Mouse (Mus musculus) testis, adult 2 months (tissue): ENCODE data around the gene Aldh3b3. TPM values are rescaled to one million over a fixed set of nuclear protein-coding genes. Genes with fewer than 3 reads are reported as not detected.

ENCODE experiments used
- H3K27ac ChIP-seq: fragments of 200-500 bp; 2 replicates; pipeline ENCODE4 v1.5.1; 2012; ENCODE audit warnings: low read depth, low read length; ENCODE audit not compliant: control insufficient read depth, insufficient read depth
- H3K27me3 ChIP-seq: fragments of 200-500 bp; 2 replicates; pipeline ENCODE4 v1.6.1; 2012; ENCODE audit warnings: mild to moderate bottlenecking, low read length, moderate library complexity; ENCODE audit not compliant: control insufficient read depth, insufficient read depth
- H3K36me3 ChIP-seq: fragments of 200-500 bp; 2 replicates; pipeline ENCODE4 v1.6.1; 2012; ENCODE audit warnings: mild to moderate bottlenecking, low read length; ENCODE audit not compliant: control insufficient read depth, insufficient read depth
- H3K4me1 ChIP-seq: fragments of 200-500 bp; 2 replicates; pipeline ENCODE4 v1.6.1; 2012; ENCODE audit warnings: low read length; ENCODE audit not compliant: control insufficient read depth, insufficient read depth
- H3K4me3 ChIP-seq: fragments of 200-500 bp; 2 replicates; pipeline ENCODE4 v1.5.1; 2012; ENCODE audit warnings: low read depth, mild to moderate bottlenecking, low read length, moderate library complexity, mixed read lengths; ENCODE audit not compliant: control insufficient read depth
- CTCF ChIP-seq: fragments of 200-500 bp; IDR thresholded peaks from 2 replicates; pipeline ENCODE4 v1.5.1; 2012; ENCODE audit warnings: low read depth, mild to moderate bottlenecking, inconsistent platforms, low read length, moderate library complexity; ENCODE audit not compliant: control insufficient read depth, insufficient read depth, insufficient replicate concordance
- POLR2A ChIP-seq: fragments of 200-500 bp; IDR thresholded peaks from 2 replicates; pipeline ENCODE4 v1.6.1; 2012; ENCODE audit warnings: low read depth, mild to moderate bottlenecking, inconsistent platforms, low read length, moderate library complexity; ENCODE audit not compliant: control insufficient read depth
- polyA plus RNA-seq: library from polyadenylated mRNA; depleted of rRNA; stranded (reverse); fragments of >200 nt; gene quantifications from 2 replicates; pipeline ENCODE4 v1.2.3, GENCODE M21; 2012; rRNA removed

Aldh3b3 gene
- polyA plus RNA-seq, 1 experiment, result 3.2 TPM

- Histone ChIP-seq H3K27ac (no peak overlapping the region), H3K4me3 (no peak overlapping the region), H3K27me3 (no peaks in the 10 kb centered on the region), H3K4me1 (peaks cover 7% of the 10 kb centered on the region), H3K36me3 (no peaks in the 10 kb centered on the region)
- no peak for TF ChIP-seq CTCF
- no peak for TF ChIP-seq POLR2A
These were observed 57.2 kb downstream of the Aldh3b3 start for GRCm38 (mm10) chr19:4015635-4016034.

- Histone ChIP-seq H3K27me3 (no peaks in the 10 kb centered on the region), H3K36me3 (no peaks in the 10 kb centered on the region), H3K4me3 (no peak overlapping the region), H3K27ac (peak overlapping the region; percentile 57), H3K4me1 (peaks cover 1% of the 10 kb centered on the region)
- TF ChIP-seq POLR2A, result no peak
- TF ChIP-seq CTCF, result no peak
These were observed 59.6 kb downstream of the Aldh3b3 start for GRCm38 (mm10) chr19:4017921-4018587.

- TF ChIP-seq CTCF (peak; percentile 55), POLR2A (no peak)
- Histone ChIP-seq H3K27me3 (no peaks in the 10 kb centered on the region), H3K36me3 (no peaks in the 10 kb centered on the region), H3K4me1 (no peaks in the 10 kb centered on the region), H3K27ac (peak overlapping the region; percentile 15; the same call in 1 of the 2 replicates), H3K4me3 (no peak overlapping the region)
These were observed 60.5 kb downstream of the Aldh3b3 start for GRCm38 (mm10) chr19:4018743-4019583.

Other genes with a start within 250 kb of the Aldh3b3 start
- 5.1 and 7.4 TPM in 2 replicates for gene Kmt5b, start 191.2 kb upstream of the Aldh3b3 start, polyA plus RNA-seq
- gene Chka, start 106.9 kb upstream of the Aldh3b3 start, polyA plus RNA-seq, result 85.7 and 90.2 TPM in 2 replicates
- gene Tcirg1, start 51.5 kb upstream of the Aldh3b3 start, polyA plus RNA-seq, result 11.2 and 11.4 TPM in 2 replicates
- 69.9 and 91.3 TPM in 2 replicates for gene Ndufs8, start 45.9 kb upstream of the Aldh3b3 start, polyA plus RNA-seq
- 48.2 and 52.4 TPM in 2 replicates for gene Aldh3b1, start 28.8 kb upstream of the Aldh3b3 start, polyA plus RNA-seq
- gene Unc93b1, start 23.5 kb upstream of the Aldh3b3 start, polyA plus RNA-seq, result 6.6 and 8.0 TPM in 2 replicates
- gene Aldh3b2, start 13.7 kb downstream of the Aldh3b3 start, polyA plus RNA-seq, result 48.5 and 48.6 TPM in 2 replicates
- 14.7 and 14.9 TPM in 2 replicates for gene Acy3, start 27.9 kb downstream of the Aldh3b3 start, polyA plus RNA-seq
- gene Tbx10, start 34.1 kb downstream of the Aldh3b3 start, polyA plus RNA-seq, result 0.41 and 0.56 TPM in 2 replicates
- 0.99 and 2.4 TPM in 2 replicates for gene Nudt8, start 41.9 kb downstream of the Aldh3b3 start, polyA plus RNA-seq
- 0.48 TPM in 2 replicates for gene Gm49405, start 42.0 kb downstream of the Aldh3b3 start, polyA plus RNA-seq
- gene Doc2g, start 44.7 kb downstream of the Aldh3b3 start, polyA plus RNA-seq, result 1.3 and 2.0 TPM in 2 replicates
- gene Ndufv1, start 54.2 kb downstream of the Aldh3b3 start, polyA plus RNA-seq, result 145 and 173 TPM in 2 replicates
- 88.6 and 94.9 TPM in 2 replicates for gene Gstp1, start 79.3 kb downstream of the Aldh3b3 start, polyA plus RNA-seq
- gene Gstp2, start 87.4 kb downstream of the Aldh3b3 start, polyA plus RNA-seq, result 1.5 TPM in 2 replicates
- not detected in 2 replicates for gene Gstp3, start 100.9 kb downstream of the Aldh3b3 start, polyA plus RNA-seq
- gene Cabp2, start 122.9 kb downstream of the Aldh3b3 start, polyA plus RNA-seq, result not detected in 2 replicates
- gene Cdk2ap2, start 138.5 kb downstream of the Aldh3b3 start, polyA plus RNA-seq, result 31.5 and 31.7 TPM in 2 replicates
- gene Pitpnm1, start 141.4 kb downstream of the Aldh3b3 start, polyA plus RNA-seq, result 31.9 and 42.8 TPM in 2 replicates
- gene Aip, start 167.2 kb downstream of the Aldh3b3 start, polyA plus RNA-seq, result 21.0 and 23.5 TPM in 2 replicates
- 0.02 TPM in 1 of 2 replicates, not detected in the other for gene Gpr152, start 181.1 kb downstream of the Aldh3b3 start, polyA plus RNA-seq
- gene Cabp4, start 185.4 kb downstream of the Aldh3b3 start, polyA plus RNA-seq, result 0.16 and 0.29 TPM in 2 replicates
- gene Coro1b, start 190.0 kb downstream of the Aldh3b3 start, polyA plus RNA-seq, result 87.3 and 97.2 TPM in 2 replicates
- gene Ptprcap, start 195.0 kb downstream of the Aldh3b3 start, polyA plus RNA-seq, result 0.65 and 1.0 TPM in 2 replicates
- 10.9 and 11.1 TPM in 2 replicates for gene Rps6kb2, start 204.7 kb downstream of the Aldh3b3 start, polyA plus RNA-seq
- gene Carns1, start 216.8 kb downstream of the Aldh3b3 start, polyA plus RNA-seq, result 2.5 and 2.7 TPM in 2 replicates
- 0.98 and 1.3 TPM in 2 replicates for gene Tbc1d10c, start 232.6 kb downstream of the Aldh3b3 start, polyA plus RNA-seq
- 48.8 and 49.8 TPM in 2 replicates for gene Ppp1ca, start 233.4 kb downstream of the Aldh3b3 start, polyA plus RNA-seq
- gene Rad9a, start 243.0 kb downstream of the Aldh3b3 start, polyA plus RNA-seq, result 9.0 and 9.2 TPM in 2 replicates